Mouse (Mus musculus) embryonic fibroblast, embryonic 13.5 days (primary cell): ENCODE results near the gene Gas7.

ENCODE experiments used
- CTCF ChIP-seq: IDR thresholded peaks from 2 replicates; pipeline ENCODE4 v1.5.1; 2011; ENCODE audit warnings: mild to moderate bottlenecking, control low read depth, low read length, moderate library complexity, borderline replicate concordance; ENCODE audit not compliant: insufficient read depth
- POLR2A ChIP-seq: IDR thresholded peaks from 2 replicates; pipeline ENCODE4 v1.6.1; 2011; ENCODE audit warnings: low read depth, mild to moderate bottlenecking, control low read depth, low read length, moderate library complexity

DNA sequence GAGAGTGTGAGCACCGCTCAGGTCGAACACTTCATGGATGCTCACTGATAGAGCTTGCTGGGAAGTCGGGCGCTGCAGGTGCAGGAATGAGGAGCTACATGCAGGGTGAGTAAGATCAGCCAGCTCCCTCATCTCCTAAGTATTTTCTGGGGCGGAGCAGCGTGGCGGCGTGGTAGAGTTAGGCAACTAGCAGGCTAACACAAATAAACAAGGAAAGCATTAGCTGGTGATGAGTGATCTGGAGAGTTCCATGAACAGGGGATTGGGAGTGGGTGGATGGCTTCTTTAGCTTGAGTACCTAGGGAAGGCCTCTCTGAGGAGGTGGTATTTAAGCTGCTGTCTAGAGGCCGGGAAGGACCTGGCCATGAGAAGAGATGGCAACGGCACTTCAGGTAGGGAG, 77.5 kb downstream of the Gas7 start:
- TF ChIP-seq POLR2A (no peak), CTCF (no peak)
